21 mouse cellular contexts compared by ENCODE assay signal in the genomic region with DNA sequence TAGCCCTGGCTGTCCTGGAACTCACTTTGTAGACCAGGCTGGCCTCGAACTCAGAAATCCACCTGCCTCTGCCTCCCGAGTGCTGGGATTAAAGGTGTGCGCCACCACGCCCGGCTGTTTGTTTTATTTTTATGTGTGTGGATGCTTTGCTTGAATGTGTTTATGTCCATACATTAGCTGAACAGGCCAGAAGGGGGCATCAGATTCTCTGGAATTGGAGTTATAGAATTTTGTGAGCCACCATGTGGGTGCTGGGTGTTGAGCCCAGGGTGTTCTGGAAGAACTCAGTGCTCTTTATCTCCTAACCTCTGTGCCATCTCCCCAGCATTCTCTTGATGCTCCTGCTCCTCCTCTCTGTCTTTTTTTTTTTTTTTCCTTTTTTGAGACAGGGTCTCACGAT. TPM values are rescaled to one million over a fixed set of nuclear protein-coding genes. Genes with fewer than 3 reads are reported as not detected.
DNase-seq lines count a peak whose midpoint lies in the region; ATAC-seq and TF ChIP-seq lines count a peak whose summit lies in the region.
"Had no signal": no experiment of that assay in that cellular context is flagged by ENCODE, and none has a peak within 500 bp of the region (broad histone marks: within the 10 kb centered on the region; RNA-seq: fewer than 3 reads in every experiment).

No protein-coding gene starts in this region.

- in situ Hi-C loops in Patski (cut with MboI; ENCODE audit: low pct_unique_long_range_greater_than_20kb), result loop anchor here (5.0 kb wide), 1 partner anchor 215 kb away; no protein-coding TSS in a partner anchor

- H3K9me3 ChIP-seq in lung, postnatal 0 days (ENCODE audit: low read length), result no peaks in the 10 kb centered on the region
- H3K9me3 ChIP-seq: heart, embryonic 15.5 days; intestine, embryonic 15.5 days; limb, embryonic 13.5 days; liver, embryonic 15.5 days; midbrain, embryonic 15.5 days; stomach, embryonic 15.5 days had no signal

- H3K4me1 ChIP-seq in heart, adult 2 months (ENCODE audit: control insufficient read depth, insufficient read depth, low read length), result no peaks in the 10 kb centered on the region
- H3K4me1 ChIP-seq in lung, postnatal 0 days (ENCODE audit: insufficient read depth, low read depth, low read length), result no peaks in the 10 kb centered on the region
- H3K4me1 ChIP-seq: heart, embryonic 15.5 days; intestine, embryonic 15.5 days; limb, embryonic 13.5 days; liver, embryonic 15.5 days; midbrain, embryonic 15.5 days; stomach, embryonic 15.5 days had no signal

- CTCF ChIA-PET in Patski (lab: Charles Lee), result interaction anchor here (1.0 kb wide), 1 partner anchor 9 kb away, joined by 5 read pairs; no protein-coding TSS in a partner anchor

- H3K36me3 ChIP-seq in heart, adult 2 months (ENCODE audit: control insufficient read depth, insufficient read depth, low read length), result no peaks in the 10 kb centered on the region
- H3K36me3 ChIP-seq in lung, postnatal 0 days (ENCODE audit: insufficient read depth, low read length), result no peaks in the 10 kb centered on the region
- H3K36me3 ChIP-seq: heart, embryonic 15.5 days; intestine, embryonic 15.5 days; limb, embryonic 13.5 days; liver, embryonic 15.5 days; midbrain, embryonic 15.5 days; stomach, embryonic 15.5 days had no signal

- ATAC-seq in lung, postnatal 0 days, result no peak
- ATAC-seq in Patski, result no peak
- ATAC-seq in megakaryocyte-erythroid progenitor cell, adult 5-6 weeks (replicated peaks; ENCODE audit: low FRiP score, low TSS enrichment, poor library complexity, severe bottlenecking), result no peak
- ATAC-seq: forebrain, embryonic 16.5 days; intestine, embryonic 15.5 days; midbrain, embryonic 15.5 days had no signal

- peak; percentile 20 for TF ChIP-seq CTCF in heart, adult 2 months (IDR thresholded peaks at IDR 0.05)
- peak; percentile 21; the same call in 1 of the 2 replicates for TF ChIP-seq CTCF in lung, postnatal 0 days (IDR thresholded peaks at IDR 0.05)
- peak; percentile 44 for TF ChIP-seq CTCF in Patski (IDR thresholded peaks at IDR 0.05)

- no peaks in the 10 kb centered on the region for H3K79me2 ChIP-seq in heart, adult 2 months (replicated peaks; ENCODE audit: control insufficient read depth, insufficient read depth, low read length)

- DNase-seq in heart, adult 2 months, result no peak
- no peak for DNase-seq in heart, adult 11 months
- DNase-seq in lung, postnatal 0 days (ENCODE audit: low spot score), result no peak
- no peak for DNase-seq in lung, postnatal 25 days (ENCODE audit: low spot score)
- DNase-seq in Patski (ENCODE audit: low read depth, low spot score), result no peak
- no peak for DNase-seq in ovary, postnatal 10 days (ENCODE audit: low spot score)
- DNase-seq: adrenal gland, postnatal 36 days; cerebellum, adult 2 months; kidney, postnatal 14 days; spleen, adult 18-20 months; thymus, postnatal 14 days had no signal

- intact Hi-C loops in heart, adult 2 months (cut with DNase I), result no loop called here

- H3K27me3 ChIP-seq in heart, adult 2 months (ENCODE audit: control insufficient read depth, insufficient read depth, low read length), result no peaks in the 10 kb centered on the region
- no peaks in the 10 kb centered on the region for H3K27me3 ChIP-seq in lung, postnatal 0 days (replicated peaks; ENCODE audit: insufficient read depth, low read length)
- no peaks in the 10 kb centered on the region for H3K27me3 ChIP-seq in Patski
- H3K27me3 ChIP-seq: heart, embryonic 15.5 days; intestine, embryonic 15.5 days; limb, embryonic 13.5 days; liver, embryonic 15.5 days; midbrain, embryonic 15.5 days; stomach, embryonic 15.5 days had no signal

- H3K27ac ChIP-seq in heart, adult 2 months, result no peak overlapping the region
- H3K27ac ChIP-seq in lung, postnatal 0 days (ENCODE audit: low read length), result no peak overlapping the region
- H3K27ac ChIP-seq: heart, embryonic 15.5 days; intestine, embryonic 15.5 days; limb, embryonic 13.5 days; liver, embryonic 15.5 days; midbrain, embryonic 15.5 days; stomach, embryonic 15.5 days had no signal

- POLR2A ChIA-PET in Patski (lab: Charles Lee), result no interaction called here

- H3K4me3 ChIP-seq in heart, adult 2 months, result no peak overlapping the region
- H3K4me3 ChIP-seq in lung, postnatal 0 days (ENCODE audit: low read depth, low read length), result no peak overlapping the region
- H3K4me3 ChIP-seq: erythroblast, embryonic 14.5 days; heart, embryonic 15.5 days; intestine, embryonic 15.5 days; limb, embryonic 13.5 days; liver, embryonic 15.5 days; midbrain, embryonic 15.5 days; stomach, embryonic 15.5 days had no signal

- no peak for TF ChIP-seq EP300 in heart, adult 2 months (IDR thresholded peaks at IDR 0.05; ENCODE audit: insufficient read depth, low read depth, low read length)
- no peak for TF ChIP-seq EP300 in lung, postnatal 0 days (IDR thresholded peaks at IDR 0.05)

- no peak overlapping the region for H3K9ac ChIP-seq in heart, adult 2 months (ENCODE audit: low read depth, low read length)
- H3K9ac ChIP-seq in lung, postnatal 0 days (replicated peaks; ENCODE audit: low read depth), result no peak overlapping the region
- H3K9ac ChIP-seq: heart, embryonic 15.5 days; intestine, embryonic 15.5 days; limb, embryonic 13.5 days; liver, embryonic 15.5 days; midbrain, embryonic 15.5 days; stomach, embryonic 15.5 days had no signal

- TF ChIP-seq POLR2A in heart, adult 2 months (IDR thresholded peaks at IDR 0.05; ENCODE audit: insufficient read depth, low read depth, low read length), result no peak

- WGBS in heart, adult 2 months, result 90% methylated on average over 6 of the region's 6 CpGs
- WGBS in lung, postnatal 0 days, result 79% methylated on average over 6 of the region's 6 CpGs

- H3K4me2 ChIP-seq in lung, postnatal 0 days (replicated peaks; ENCODE audit: low read depth, low read length), result no peak overlapping the region
- H3K4me2 ChIP-seq: heart, embryonic 15.5 days; intestine, embryonic 15.5 days; limb, embryonic 13.5 days; liver, embryonic 15.5 days; midbrain, embryonic 15.5 days; stomach, embryonic 15.5 days had no signal

RNA-seq across cellular contexts. Expression of a gene that starts 7.4 kb away (rescaled TPM):
- total RNA-seq in heart, adult 2 months (2021), result 1 to 10 TPM; 2.0 to 3.0 TPM
- 4.2 and 5.4 TPM in 2 replicates for polyA plus RNA-seq in heart, adult 2 months (2012; rRNA removed)
- polyA plus RNA-seq in lung, postnatal 0 days (2015; fragmentation: Nextera tagmentation; extraction: Ambion mirVana), result 27.0 and 33.8 TPM in 2 replicates
- polyA plus RNA-seq in Patski (2021), result 5.9 TPM
- total RNA-seq in megakaryocyte-erythroid progenitor cell, adult 5-6 weeks (2014; fragmentation: Nextera tagmentation), result 3.0 and 4.5 TPM in 2 replicates
- 0.19 and 2.1 TPM in 2 replicates for total RNA-seq in megakaryocyte-erythroid progenitor cell, adult 5-6 weeks (2017)
- polyA plus RNA-seq: erythroblast, embryonic 14.5 days had no signal

RNA-seq across cellular contexts. Expression of a gene that starts 7.5 kb away (rescaled TPM):
- 10 to 100 TPM; 24.3 to 25.1 TPM for total RNA-seq in heart, adult 2 months (2021)
- polyA plus RNA-seq in heart, adult 2 months (2012; rRNA removed), result 16.4 and 20.5 TPM in 2 replicates
- polyA plus RNA-seq in lung, postnatal 0 days (2015; fragmentation: Nextera tagmentation; extraction: Ambion mirVana), result 28.5 and 29.7 TPM in 2 replicates
- polyA plus RNA-seq in Patski (2021), result 53.0 TPM
- 44.1 and 46.5 TPM in 2 replicates for total RNA-seq in megakaryocyte-erythroid progenitor cell, adult 5-6 weeks (2014; fragmentation: Nextera tagmentation)
- total RNA-seq in megakaryocyte-erythroid progenitor cell, adult 5-6 weeks (2017), result 33.6 and 38.7 TPM in 2 replicates

RNA-seq across cellular contexts. Expression of a gene that starts 30.5 kb away (rescaled TPM):
- total RNA-seq in heart, adult 2 months (2021), result under 1 TPM in 1 of 2 experiments, not detected in 1; 0.43 TPM
- polyA plus RNA-seq in heart, adult 2 months (2012; rRNA removed), result 0.73 and 1.2 TPM in 2 replicates
- polyA plus RNA-seq in lung, postnatal 0 days (2015; fragmentation: Nextera tagmentation; extraction: Ambion mirVana), result 0.77 and 0.87 TPM in 2 replicates
- polyA plus RNA-seq in Patski (2021), result 0.67 TPM
- not detected in 2 replicates for total RNA-seq in megakaryocyte-erythroid progenitor cell, adult 5-6 weeks (2014; fragmentation: Nextera tagmentation)
- total RNA-seq in megakaryocyte-erythroid progenitor cell, adult 5-6 weeks (2017), result not detected in 2 replicates
- total RNA-seq: adrenal gland, postnatal 36 days; granulocyte monocyte progenitor cell, adult 5-6 weeks had no signal
- polyA plus RNA-seq: erythroblast, embryonic 14.5 days; forebrain, embryonic 16.5 days had no signal

RNA-seq across cellular contexts. Expression of a gene that starts 30.6 kb away (rescaled TPM):
- 1 to 10 TPM; 3.9 to 4.5 TPM for total RNA-seq in heart, adult 2 months (2021)
- 2.3 and 3.8 TPM in 2 replicates for polyA plus RNA-seq in heart, adult 2 months (2012; rRNA removed)
- 8.8 and 13.8 TPM in 2 replicates for polyA plus RNA-seq in lung, postnatal 0 days (2015; fragmentation: Nextera tagmentation; extraction: Ambion mirVana)
- polyA plus RNA-seq in Patski (2021), result 4.4 TPM
- total RNA-seq in megakaryocyte-erythroid progenitor cell, adult 5-6 weeks (2014; fragmentation: Nextera tagmentation), result 22.8 and 24.4 TPM in 2 replicates
- total RNA-seq in megakaryocyte-erythroid progenitor cell, adult 5-6 weeks (2017), result 22.4 and 26.6 TPM in 2 replicates

RNA-seq across cellular contexts. Expression of a gene that starts 56.6 kb away (rescaled TPM):
- 10 to 100 TPM; 21.8 to 23.4 TPM for total RNA-seq in heart, adult 2 months (2021)
- polyA plus RNA-seq in heart, adult 2 months (2012; rRNA removed), result 11.9 and 18.7 TPM in 2 replicates
- 7.7 and 8.0 TPM in 2 replicates for polyA plus RNA-seq in lung, postnatal 0 days (2015; fragmentation: Nextera tagmentation; extraction: Ambion mirVana)
- 15.4 TPM for polyA plus RNA-seq in Patski (2021)
- 24.0 and 31.8 TPM in 2 replicates for total RNA-seq in megakaryocyte-erythroid progenitor cell, adult 5-6 weeks (2014; fragmentation: Nextera tagmentation)
- 58.5 and 63.2 TPM in 2 replicates for total RNA-seq in megakaryocyte-erythroid progenitor cell, adult 5-6 weeks (2017)
